Mouse (Mus musculus) hindbrain, postnatal 0 days (tissue): ENCODE measurements around the gene Abcd4. TPM values are rescaled to one million over a fixed set of nuclear protein-coding genes. Genes with fewer than 3 reads are reported as not detected.

Source experiments
- ATAC-seq: fragments of 200-750 bp; cut with Nextera tagmentation; 2 replicates; pipeline ENCODE4 v1.8.0; 2017; ENCODE audit warnings: mild to moderate bottlenecking, moderate TSS enrichment, moderate library complexity
- DNase-seq: peaks from one replicate; pipeline ENCODE4 v3.0.0-alpha.2; 2015; ENCODE audit warnings: low spot score
- H3K27ac ChIP-seq: fragments of 300-500 bp; sonication (generic); 2 replicates; pipeline ENCODE4 v1.5.1; 2014; ENCODE audit warnings: mild to moderate bottlenecking
- H3K27me3 ChIP-seq: fragments of 300-500 bp; sonication (generic); 2 replicates; pipeline ENCODE4 v1.6.1; 2014; ENCODE audit warnings: low read length, mixed read lengths; ENCODE audit not compliant: insufficient read depth
- H3K36me3 ChIP-seq: fragments of 300-500 bp; sonication (generic); 2 replicates; pipeline ENCODE4 v1.6.1; 2014; ENCODE audit warnings: low read length, mixed read lengths; ENCODE audit not compliant: insufficient read depth
- H3K4me1 ChIP-seq: fragments of 300-500 bp; sonication (generic); 2 replicates; pipeline ENCODE4 v1.6.1; 2014; ENCODE audit warnings: antibody characterized with exemption, low read length, mixed read lengths; ENCODE audit not compliant: insufficient read depth
- H3K4me2 ChIP-seq: fragments of 300-500 bp; sonication (generic); 2 replicates; pipeline ENCODE4 v1.6.1; 2014; ENCODE audit warnings: low read depth, mild to moderate bottlenecking, low read length, moderate library complexity, mixed read lengths
- H3K4me3 ChIP-seq: fragments of 300-500 bp; sonication (generic); 2 replicates; pipeline ENCODE4 v1.5.1; 2014; ENCODE audit warnings: low read length
- H3K9ac ChIP-seq: fragments of 300-500 bp; sonication (generic); replicated peaks from 2 replicates; pipeline ENCODE4 v1.6.1; 2014; ENCODE audit warnings: mild to moderate bottlenecking, low read length, moderate library complexity, mixed read lengths
- H3K9me3 ChIP-seq: fragments of 300-500 bp; sonication (generic); 2 replicates; pipeline ENCODE4 v1.6.1; 2016; ENCODE audit warnings: low read length, mixed read lengths
- CTCF ChIP-seq: IDR thresholded peaks from 2 replicates; pipeline ENCODE4 v1.5.1; 2016; ENCODE audit warnings: antibody characterized with exemption, control low read depth, low read depth
- WGBS: fragments of 180-500 bp; shearing (Covaris S2); extraction: QIAGEN DNeasy Blood & Tissue Kit; methylation state at CpG from one replicate; pipeline ENCODE4 v1.1.7; 2014; 5-methylcytosine and 5-hydroxymethylcytosine counted together
- polyA plus RNA-seq: library from polyadenylated mRNA; unstranded; fragments of >200 nt; fragmentation: Nextera tagmentation; extraction: Ambion mirVana; gene quantifications from 2 replicates; pipeline ENCODE4 v1.2.1, GENCODE M21; 2015
- total RNA-seq: library from RNA; depleted of rRNA; stranded (reverse); fragments of >200 nt; gene quantifications from 2 replicates; pipeline ENCODE4 v1.2.3, GENCODE M21; 2014

Gene Abcd4
- total and polyA plus RNA-seq, 2 experiments from 2014 or later = 9.2 to 12.3 TPM

- no peaks in the 10 kb centered on the region; the same call in 1 of the 2 replicates for H3K36me3 ChIP-seq
- H3K4me2 ChIP-seq = no peak overlapping the region
- no peak for ATAC-seq
- no peak overlapping the region for H3K4me3 ChIP-seq
- peak; percentile 46 for TF ChIP-seq CTCF
- H3K27me3 ChIP-seq = no peaks in the 10 kb centered on the region
- 79% methylated on average over 7 of the region's 7 CpGs for WGBS
- no peaks in the 10 kb centered on the region for H3K9me3 ChIP-seq
- DNase-seq = no peak
- no peaks in the 10 kb centered on the region for H3K4me1 ChIP-seq
- H3K9ac ChIP-seq = no peak overlapping the region
- no peak overlapping the region for H3K27ac ChIP-seq
These were observed 11.4 kb downstream of the Abcd4 start for GRCm38 (mm10) chr12:84605860-84606259.

GRCm38 (mm10) chr12:84604001-84604400, 13.2 kb downstream of the Abcd4 start:
- ATAC-seq = no peak
- no peaks in the 10 kb centered on the region for H3K4me1 ChIP-seq
- WGBS = 90% methylated on average over 4 of the region's 7 CpGs

GRCm38 (mm10) chr12:84598324-84598723, 18.9 kb downstream of the Abcd4 start:
- WGBS = 20% methylated on average over 8 of the region's 8 CpGs
- H3K4me3 ChIP-seq = no peak overlapping the region
- ATAC-seq = peak; percentile 53; the same call in 1 of the 2 replicates
- H3K9me3 ChIP-seq = no peaks in the 10 kb centered on the region
- no peak for DNase-seq
- H3K9ac ChIP-seq = no peak overlapping the region
- H3K4me1 ChIP-seq = no peaks in the 10 kb centered on the region
- no peak for TF ChIP-seq CTCF
- no peaks in the 10 kb centered on the region for H3K27me3 ChIP-seq
- H3K36me3 ChIP-seq = no peaks in the 10 kb centered on the region; the same call in 1 of the 2 replicates
- no peak overlapping the region for H3K27ac ChIP-seq
- no peak overlapping the region for H3K4me2 ChIP-seq

More at GRCm38 (mm10) chr12:84604001-84604400, 13.2 kb downstream of the Abcd4 start:
- H3K9ac ChIP-seq = no peak overlapping the region
- H3K27me3 ChIP-seq = no peaks in the 10 kb centered on the region
- no peak overlapping the region for H3K4me3 ChIP-seq
- no peaks in the 10 kb centered on the region for H3K9me3 ChIP-seq
- no peaks in the 10 kb centered on the region; the same call in 1 of the 2 replicates for H3K36me3 ChIP-seq
- no peak for TF ChIP-seq CTCF
- H3K27ac ChIP-seq = no peak overlapping the region
- DNase-seq = no peak
- H3K4me2 ChIP-seq = no peak overlapping the region

- Histone ChIP-seq H3K27me3 (no peaks in the 10 kb centered on the region), H3K36me3 (no peaks in the 10 kb centered on the region), H3K4me3 (peak overlapping the region; percentile 46), H3K9me3 (no peaks in the 10 kb centered on the region), H3K4me2 (peak overlapping the region; percentile 93), H3K4me1 (no peaks in the 10 kb centered on the region), H3K27ac (peak overlapping the region; percentile 1; the same call in 1 of the 2 replicates), H3K9ac (peak overlapping the region; percentile 40)
- WGBS = 1% methylated on average over 54 of the region's 54 CpGs
- peak; percentile 100 for TF ChIP-seq CTCF
- ATAC-seq (peak; percentile 83), DNase-seq (peak; percentile 96)
These were observed 27.1 kb downstream of the Abcd4 start for GRCm38 (mm10) chr12:84589825-84590761.

- Histone ChIP-seq H3K4me1 (no peaks in the 10 kb centered on the region), H3K9ac (no peak overlapping the region), H3K27ac (no peak overlapping the region), H3K9me3 (no peaks in the 10 kb centered on the region), H3K4me2 (no peak overlapping the region), H3K36me3 (no peaks in the 10 kb centered on the region), H3K27me3 (no peaks in the 10 kb centered on the region), H3K4me3 (no peak overlapping the region)
- WGBS = 90% methylated on average over 2 of the region's 2 CpGs
- TF ChIP-seq CTCF = peak; percentile 24
- ATAC-seq (no peak), DNase-seq (no peak)
These were observed 35.9 kb downstream of the Abcd4 start for GRCm38 (mm10) chr12:84581285-84581684.

- no peak for TF ChIP-seq CTCF
- 28% methylated on average over 5 of the region's 5 CpGs for WGBS
- H3K36me3 ChIP-seq = no peaks in the 10 kb centered on the region
- H3K27ac ChIP-seq = no peak overlapping the region
- no peak overlapping the region for H3K4me2 ChIP-seq
- no peak overlapping the region for H3K9ac ChIP-seq
- H3K9me3 ChIP-seq = no peaks in the 10 kb centered on the region
- H3K27me3 ChIP-seq = peaks cover 18% of the 10 kb centered on the region
- no peak overlapping the region for H3K4me3 ChIP-seq
- DNase-seq (no peak), ATAC-seq (peak; percentile 47; the same call in 1 of the 2 replicates)
- H3K4me1 ChIP-seq = no peaks in the 10 kb centered on the region
These were observed 38.8 kb downstream of the Abcd4 start for GRCm38 (mm10) chr12:84578440-84578770.
